Mouse (Mus musculus): ENCODE data around the gene Usp37.
A peak's percentile ranks its signal among the peaks of the same experiment; 100 is the strongest.
"Not testable (repeated sequence)": the region's sequence is repeated elsewhere in the genome, so short reads cannot be mapped to it uniquely, and the experiment has no call there.

The Usp37 gene

GRCm38 (mm10) chr1:74544184-74544583 lies at the start of gene Usp37:
Gene Usp37, minus strand, starts transcription at chr1:74544284.
- no peak for DNase-seq (ENCODE audit: low read depth, low spot score)

- DNase-seq (ENCODE audit: low read depth, low spot score): peak; percentile 99
These were observed 43.8 kb upstream of the Usp37 start, which contains the start of the genes Zfp142 and Bcs1l for GRCm38 (mm10) chr1:74587773-74588445. Gene Zfp142, minus strand, starts transcription at chr1:74588246. Gene Bcs1l, plus strand, starts transcription at chr1:74588289.

DNA sequence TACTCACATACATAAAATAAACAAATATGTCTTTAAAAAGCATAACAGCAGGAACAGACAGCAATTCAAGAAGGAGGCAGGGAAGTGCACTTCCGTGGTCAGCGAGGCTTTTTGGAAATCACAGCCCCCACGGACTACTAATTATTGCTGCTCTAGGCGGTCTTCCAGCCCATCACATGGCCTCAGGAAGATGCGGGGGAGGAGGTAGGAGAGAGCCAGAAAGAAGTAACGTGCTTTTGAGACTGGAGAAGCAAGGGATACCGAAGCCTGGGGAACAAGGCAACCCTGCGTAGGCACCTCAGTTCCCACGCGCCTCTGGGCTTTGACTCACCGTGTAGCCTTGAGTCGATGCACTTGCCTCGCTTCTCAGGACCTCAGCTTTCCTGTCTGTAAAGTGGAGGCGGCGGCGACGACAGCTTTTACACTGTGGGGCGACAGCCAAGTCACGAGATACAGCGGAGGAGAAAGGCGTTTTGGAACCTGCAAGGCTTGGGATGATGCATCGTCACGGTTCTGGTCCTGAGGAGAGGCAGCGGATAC lies 43.2 kb upstream of the Usp37 start:
- no peak for DNase-seq (ENCODE audit: low read depth, low spot score)

DNA sequence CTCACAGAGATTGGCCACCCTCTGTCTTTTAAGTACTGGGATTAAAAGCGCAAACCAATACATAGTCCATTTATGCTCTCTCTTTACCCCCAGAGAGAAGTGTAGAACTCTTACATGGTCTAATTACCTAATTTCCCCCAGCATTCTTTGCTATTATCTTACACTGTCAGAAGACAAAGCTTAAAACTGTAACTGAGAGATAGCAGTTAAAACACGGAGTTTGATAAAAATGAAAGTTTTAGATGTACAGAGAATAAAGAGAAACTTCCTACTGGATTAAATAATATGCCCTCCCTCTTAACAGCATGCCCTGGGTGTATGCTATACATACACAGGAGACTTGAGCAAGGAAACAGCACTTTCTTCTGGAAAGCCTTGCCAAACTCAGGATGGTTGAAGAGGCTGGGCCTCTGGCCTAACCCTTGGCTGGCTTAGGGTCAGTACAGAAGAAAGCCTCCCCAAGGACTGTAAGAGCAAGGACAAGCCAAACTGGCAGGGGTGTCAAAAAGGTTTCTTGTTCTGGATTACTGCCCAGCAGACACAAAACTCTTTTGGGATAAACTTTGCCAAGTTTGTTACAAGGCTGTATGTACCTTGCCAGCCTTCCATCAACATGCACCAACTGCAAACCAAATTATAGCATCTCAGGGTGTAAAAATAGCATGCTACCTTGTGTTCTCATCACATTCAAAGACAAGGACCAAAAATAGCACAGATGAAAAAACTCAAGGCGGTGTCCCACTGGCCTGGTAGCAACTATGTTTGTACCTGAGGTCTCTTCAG lies 40.7 kb upstream of the Usp37 start:
- DNase-seq (ENCODE audit: low read depth, low spot score): no peak

DNA sequence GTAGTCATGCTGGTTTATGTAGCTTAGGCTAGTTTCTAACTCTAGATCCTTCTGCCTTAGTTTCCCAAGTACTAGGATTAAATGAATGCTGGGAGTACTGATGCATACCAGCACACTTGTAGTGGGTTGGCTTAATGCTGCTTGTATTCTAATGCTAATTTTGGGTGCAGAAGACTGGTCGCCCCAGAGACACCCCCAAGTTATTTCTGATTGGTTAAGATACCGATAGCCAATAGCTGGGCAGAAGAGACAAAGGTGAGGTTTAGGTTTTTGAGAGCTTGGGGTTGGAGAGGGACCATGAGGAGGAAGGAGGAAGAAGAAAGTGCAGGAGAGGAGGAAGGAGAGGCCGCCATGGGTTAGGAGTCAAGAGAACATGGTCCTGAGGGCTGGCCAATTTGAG lies 38.5 kb upstream of the Usp37 start:
- DNase-seq (ENCODE audit: low read depth, low spot score): no peak

GRCm38 (mm10) chr1:74569739-74570719 lies 25.9 kb upstream of the Usp37 start:
- DNase-seq (ENCODE audit: low read depth, low spot score): no peak

DNA sequence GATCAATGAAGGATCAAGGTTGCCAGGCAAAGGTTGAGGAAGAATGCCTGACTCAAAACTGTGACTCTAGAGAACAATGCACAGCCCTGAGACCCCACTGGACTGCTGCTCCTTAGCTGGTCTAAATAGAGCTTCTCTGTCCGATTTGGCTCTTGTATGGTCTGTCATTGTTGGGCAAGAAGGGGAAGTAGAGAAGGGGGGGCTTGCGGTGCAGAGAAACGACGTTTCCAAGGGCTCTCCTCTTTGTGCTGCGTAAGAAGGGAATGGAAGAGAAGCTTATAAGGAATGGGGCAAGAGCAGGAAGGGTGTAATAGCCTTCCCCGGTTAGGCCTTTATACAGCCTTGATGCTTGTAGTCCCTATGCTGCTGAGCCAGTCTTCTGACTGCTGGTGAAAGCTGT lies 21.8 kb upstream of the Usp37 start:
- no peak for DNase-seq (ENCODE audit: low read depth, low spot score)

GRCm38 (mm10) chr1:74559061-74559460 lies 15.0 kb upstream of the Usp37 start:
- no peak for DNase-seq (ENCODE audit: low read depth, low spot score)

- peak; percentile 14 for DNase-seq (ENCODE audit: low read depth, low spot score)
These were observed 1.6 kb downstream of the Usp37 start, which contains the start of gene Plcd4 for GRCm38 (mm10) chr1:74542451-74542961. Gene Plcd4, plus strand, starts transcription at chr1:74542888.

DNA sequence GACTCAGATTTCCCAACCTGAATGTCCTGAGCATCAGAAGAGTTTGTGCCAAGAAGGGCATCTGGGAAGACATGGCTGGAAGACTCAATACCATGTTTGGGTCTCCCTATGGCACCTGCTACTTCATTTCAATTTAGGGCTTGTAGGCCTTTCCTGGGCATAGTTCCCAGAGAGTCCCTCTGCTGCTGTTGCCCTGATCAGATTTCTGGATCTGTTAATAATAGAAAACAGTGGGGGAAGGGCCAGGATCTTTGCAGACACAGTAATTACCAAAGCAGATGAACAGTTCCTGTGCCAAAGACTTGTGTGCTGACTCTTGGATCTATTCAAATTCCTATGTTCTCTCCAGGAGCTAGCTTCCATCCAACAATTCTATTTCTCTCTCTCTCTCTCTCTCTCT lies 5.4 kb downstream of the Usp37 start:
- no peak for DNase-seq (ENCODE audit: low read depth, low spot score)

GRCm38 (mm10) chr1:74528589-74528988 lies 15.5 kb downstream of the Usp37 start:
- no peak for DNase-seq (ENCODE audit: low read depth, low spot score)

DNA sequence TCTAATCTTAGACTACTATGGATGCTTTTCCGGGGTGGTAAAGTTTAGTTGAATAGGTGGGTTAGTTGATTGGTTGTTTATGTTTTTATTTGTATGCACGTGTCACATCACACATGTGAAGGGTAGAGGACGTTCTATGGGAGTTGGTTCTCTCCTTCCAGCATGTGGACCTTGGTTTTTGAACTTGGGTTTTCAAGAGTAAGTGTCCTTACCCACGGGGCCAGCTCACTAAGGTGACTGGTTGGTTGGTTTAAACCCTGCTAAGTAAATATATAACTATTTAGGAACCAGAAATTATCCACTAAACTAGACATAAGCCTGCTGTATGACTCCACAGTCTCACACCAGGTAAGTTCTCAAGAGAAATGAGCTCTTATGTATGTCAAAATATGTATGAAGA lies 19.3 kb downstream of the Usp37 start:
- no peak for DNase-seq (ENCODE audit: low read depth, low spot score)

DNA sequence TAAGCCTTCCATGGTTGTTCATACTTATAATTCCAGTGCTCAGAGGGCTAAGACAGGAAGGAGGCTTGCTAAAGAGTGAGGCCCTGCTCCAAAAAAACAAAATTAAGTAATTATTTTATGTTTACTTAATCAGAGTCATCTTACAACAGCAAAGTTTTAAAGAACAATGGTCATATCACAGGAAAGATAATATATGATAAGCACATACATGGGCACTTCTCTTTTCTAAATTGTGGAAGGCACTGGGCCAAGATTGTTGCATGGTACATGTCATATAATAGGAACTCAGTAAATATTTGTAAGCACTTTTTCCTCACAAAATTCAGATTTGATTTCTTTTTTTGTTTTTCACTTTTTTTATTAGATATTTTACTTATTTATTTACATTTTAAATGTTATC lies 24.2 kb downstream of the Usp37 start:
- DNase-seq (ENCODE audit: low read depth, low spot score): no peak

- DNase-seq (ENCODE audit: low read depth, low spot score): not testable (repeated sequence)
These were observed 31.1 kb downstream of the Usp37 start for GRCm38 (mm10) chr1:74512999-74513398.

DNA sequence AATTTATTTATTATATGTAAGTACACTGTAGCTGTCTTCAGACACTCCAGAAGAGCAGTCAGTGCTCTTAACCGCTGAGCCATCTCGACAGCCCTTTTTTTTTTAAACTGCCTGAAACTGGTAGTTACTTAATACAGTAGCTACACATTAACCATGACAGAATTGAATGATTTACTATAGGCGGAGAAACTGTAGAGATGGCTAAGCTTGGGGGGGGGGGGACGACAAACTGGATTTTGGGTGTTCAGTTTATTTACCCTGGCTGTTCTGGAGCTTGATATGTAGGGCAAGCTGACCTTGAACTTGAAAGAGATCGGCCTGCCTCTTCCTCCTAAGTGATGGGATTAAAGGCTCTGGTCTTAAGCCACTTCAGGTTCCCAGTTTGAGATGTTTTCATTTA lies 32.8 kb downstream of the Usp37 start:
- DNase-seq (ENCODE audit: low read depth, low spot score): no peak

- DNase-seq (ENCODE audit: low read depth, low spot score): no peak
These were observed 36.3 kb downstream of the Usp37 start for GRCm38 (mm10) chr1:74507780-74508179.

GRCm38 (mm10) chr1:74506471-74506881 lies 37.6 kb downstream of the Usp37 start:
- peak; percentile 76 for DNase-seq (ENCODE audit: low read depth, low spot score)

GRCm38 (mm10) chr1:74505721-74506464 lies 38.2 kb downstream of the Usp37 start, which contains the start of gene Cnot9:
Gene Cnot9, plus strand, starts transcription at chr1:74506058.
- DNase-seq (ENCODE audit: low read depth, low spot score): peak; percentile 100

DNA sequence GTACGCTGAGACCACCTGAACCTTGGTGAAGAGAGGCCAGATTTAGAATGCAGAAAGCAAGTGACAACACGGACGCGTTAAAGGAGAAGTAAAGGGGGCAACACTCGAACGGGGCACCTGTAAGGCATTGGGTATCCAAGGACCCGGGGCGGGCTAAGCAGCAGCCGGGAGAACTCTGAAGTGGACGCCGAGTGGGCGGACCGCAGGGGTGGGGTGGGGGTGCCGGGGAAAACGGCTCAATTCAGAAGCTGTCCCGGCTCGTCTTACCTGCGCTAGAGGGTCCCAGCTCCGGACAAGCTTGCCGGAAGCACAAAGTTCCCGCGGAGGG lies 38.7 kb downstream of the Usp37 start:
- no peak for DNase-seq (ENCODE audit: low read depth, low spot score)

DNA sequence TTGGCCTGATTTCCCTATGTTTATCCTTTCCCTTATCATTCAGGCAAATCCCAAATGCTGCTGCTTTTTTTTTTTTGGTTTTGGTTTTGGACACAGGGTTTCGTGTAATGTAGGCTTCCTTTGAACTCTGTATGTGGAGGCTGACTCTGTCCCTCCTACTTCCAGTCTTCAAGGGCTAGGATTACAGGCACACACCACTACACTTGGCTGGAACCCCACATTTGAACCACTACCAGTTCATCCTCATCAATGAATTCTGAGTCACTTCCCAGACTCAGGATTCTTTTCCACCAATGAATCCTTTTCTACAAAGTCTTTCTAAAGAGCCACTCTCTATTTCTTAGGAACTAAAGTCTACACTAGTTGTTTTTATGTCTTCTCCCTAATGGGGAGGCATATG lies 43.0 kb downstream of the Usp37 start:
- no peak for DNase-seq (ENCODE audit: low read depth, low spot score)

DNA sequence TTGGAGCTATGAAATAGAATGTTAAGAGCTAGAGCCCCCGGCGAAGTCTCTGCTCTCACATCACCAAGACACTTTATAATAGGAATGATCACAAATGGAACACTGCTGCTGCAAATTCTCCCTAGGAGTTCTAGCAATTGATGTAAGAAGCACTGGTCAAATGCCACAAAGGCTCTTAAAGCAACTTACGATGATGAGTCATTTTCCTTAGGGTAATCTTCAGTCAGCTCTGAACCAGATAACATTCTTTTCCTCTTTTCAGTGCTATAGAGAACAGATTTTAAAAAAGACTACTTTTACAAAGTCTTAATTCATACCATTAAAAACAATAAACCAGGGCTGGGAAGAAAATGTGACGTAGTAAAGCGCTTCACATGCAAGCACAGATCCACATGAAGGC lies 58.3 kb downstream of the Usp37 start:
- no peak for DNase-seq (ENCODE audit: low read depth, low spot score)
